Mouse (Mus musculus) inflammation-experienced regulatory T-cells (primary cell): ENCODE measurements around the gene Gnpnat1. TPM values are rescaled to one million over a fixed set of nuclear protein-coding genes. Genes with fewer than 3 reads are reported as not detected.

Source experiments
- polyA plus RNA-seq, 2 experiments: library from polyadenylated mRNA; unstranded; fragments of 100-300 nt; shearing (Covaris generic); gene quantifications; one replicate each; pipeline ENCODE4 v1.2.1; 2017

The Gnpnat1 gene
- 10 to 100 TPM; 66.1 to 78.1 TPM for polyA plus RNA-seq

DNA sequence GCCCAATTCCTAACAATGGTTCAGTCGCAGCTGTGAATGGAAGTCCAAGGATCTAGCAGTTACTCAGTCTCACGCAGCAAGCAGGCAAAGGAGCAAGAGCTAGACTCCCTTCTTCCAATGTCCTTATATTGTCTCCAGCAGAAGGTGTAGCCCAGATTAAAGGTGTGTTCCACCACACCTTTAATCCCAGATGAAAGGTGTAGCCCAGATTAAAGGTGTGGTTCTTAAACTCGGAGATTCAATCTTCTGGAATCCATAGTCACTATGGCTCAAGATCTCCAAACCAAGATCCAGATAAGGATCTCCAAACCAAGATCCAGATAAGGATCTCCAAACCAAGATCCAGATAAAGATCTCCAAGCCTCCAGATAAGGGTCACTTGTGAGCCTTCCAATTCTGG, at the start of gene Gnpnat1:
Gene Gnpnat1, minus strand, starts transcription at position 101 of the 400 bp plus-strand sequence.

DNA sequence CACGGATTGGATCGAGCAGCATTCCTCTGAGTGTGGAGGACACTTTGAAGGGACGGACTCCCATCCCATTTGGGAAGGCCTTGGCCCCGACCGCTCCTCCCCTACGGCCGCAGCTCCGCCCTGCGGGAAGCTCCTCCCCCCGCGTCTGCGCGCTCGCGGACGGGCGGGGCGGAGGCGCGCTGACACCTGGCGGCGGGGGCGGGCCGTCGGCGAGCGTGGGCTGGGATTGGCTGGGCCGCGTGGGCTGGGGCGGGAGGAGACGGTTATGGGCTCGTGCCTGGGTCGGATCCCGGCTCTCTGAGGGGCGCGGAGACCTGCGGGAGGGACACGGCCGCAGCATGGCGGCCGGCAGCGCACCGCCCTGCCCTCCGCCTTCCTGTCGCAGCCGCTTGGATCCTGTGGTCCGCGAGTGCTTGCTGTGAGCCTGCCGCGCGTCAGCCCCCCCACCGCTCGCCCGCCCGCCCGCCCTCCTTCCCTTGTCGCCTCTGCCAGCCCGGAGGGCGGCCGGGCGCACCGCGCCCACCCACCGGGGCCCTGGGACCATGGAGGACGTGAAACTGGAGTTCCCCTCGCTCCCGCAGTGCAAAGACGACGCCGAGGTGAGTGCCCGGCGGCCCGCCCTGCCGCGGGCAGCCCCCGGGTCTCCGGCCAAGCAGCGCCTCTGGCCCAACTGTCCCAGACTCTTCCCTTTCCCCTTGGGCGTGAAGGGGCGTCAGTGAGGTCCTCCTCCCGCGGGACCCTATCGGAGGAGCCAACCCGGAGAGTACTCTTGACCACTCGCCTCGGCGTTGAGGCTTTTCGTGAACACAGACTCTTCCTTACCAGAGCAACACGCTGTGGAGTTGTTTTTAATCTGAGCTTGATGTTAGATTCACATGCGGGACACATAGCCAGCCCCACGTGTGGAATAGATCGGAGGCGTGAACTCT, 53.5 kb downstream of the Gnpnat1 start, which contains the start of gene Styx:
Gene Styx, plus strand, starts transcription at position 163 of the 929 bp plus-strand sequence.

DNA sequence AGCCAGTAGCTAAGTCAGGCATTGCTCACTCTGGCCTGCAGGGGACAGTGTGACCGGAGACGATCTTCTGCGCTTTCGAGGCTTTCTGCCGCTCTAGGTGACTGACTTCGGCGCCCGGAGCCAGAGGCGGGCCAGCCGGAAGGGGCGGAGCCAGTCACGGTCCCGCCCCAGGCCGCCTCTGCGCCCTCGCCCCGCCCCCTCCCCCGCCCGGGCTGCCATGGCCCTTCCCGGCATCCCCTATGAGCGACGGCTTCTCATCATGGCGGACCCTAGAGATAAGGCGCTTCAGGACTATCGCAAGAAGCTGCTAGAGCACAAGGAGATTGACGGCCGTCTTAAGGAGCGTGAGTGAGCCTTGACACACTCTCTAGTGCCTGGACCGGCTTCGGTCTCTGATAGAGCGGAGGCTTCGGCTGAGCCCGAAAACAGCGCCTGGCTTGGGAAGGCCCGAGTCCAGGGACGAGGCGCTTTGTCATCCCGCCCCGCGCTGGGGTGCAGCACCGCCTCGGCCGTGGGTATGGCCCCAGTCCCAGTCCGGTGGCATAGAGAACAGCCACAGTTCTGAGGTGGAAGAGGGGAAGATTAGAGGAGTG, 75.0 kb downstream of the Gnpnat1 start, which contains the start of gene Psmc6:
Gene Psmc6, plus strand, starts transcription at position 200 of the 593 bp plus-strand sequence.

Other genes with a start within 250 kb of the Gnpnat1 start
- 1 to 10 TPM; 2.9 to 3.8 TPM for gene Gpr137c, start 185.2 kb downstream of the Gnpnat1 start, polyA plus RNA-seq
- 10 to 100 TPM; 12.3 to 16.9 TPM for gene Txndc16, start 184.6 kb downstream of the Gnpnat1 start, polyA plus RNA-seq
- 10 to 100 TPM; 51.4 to 57.5 TPM for gene Ero1l, start 86.1 kb downstream of the Gnpnat1 start, polyA plus RNA-seq
- gene Psmc6, start 75.1 kb downstream of the Gnpnat1 start, polyA plus RNA-seq = 100 to 1,000 TPM; 129 to 138 TPM
- 1 to 10 TPM; 5.6 to 7.5 TPM for gene Styx, start 53.8 kb downstream of the Gnpnat1 start, polyA plus RNA-seq
- gene Fermt2, start 125.2 kb upstream of the Gnpnat1 start, polyA plus RNA-seq = 1 to 10 TPM in 1 of 2 experiments, under 1 TPM in 1; 0.18 to 1.6 TPM